16 mouse cellular contexts compared by ENCODE assay signal in the genomic region with DNA sequence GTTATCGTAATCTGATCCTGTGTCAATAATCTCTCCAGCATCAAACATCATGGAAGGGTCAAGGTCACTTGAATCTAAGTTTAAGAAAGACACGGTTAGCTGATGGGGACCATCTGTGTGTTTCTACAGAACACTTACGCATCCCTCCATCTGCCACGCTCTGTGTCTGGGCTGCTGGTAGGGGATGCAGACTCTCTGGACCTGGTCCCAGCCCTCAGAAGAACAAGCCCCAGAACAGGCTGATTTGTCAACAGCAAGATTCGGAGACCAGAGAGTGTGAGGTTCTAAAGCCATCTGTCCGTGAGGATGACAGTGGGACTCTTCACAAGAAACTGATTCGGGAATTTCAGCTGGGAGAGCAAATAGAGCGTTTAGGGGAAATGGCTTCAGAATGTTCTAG.
DNase-seq lines count a peak whose midpoint lies in the region; ATAC-seq and TF ChIP-seq lines count a peak whose summit lies in the region.
"Had no signal": no experiment of that assay in that cellular context is flagged by ENCODE, and none has a peak within 500 bp of the region (broad histone marks: within the 10 kb centered on the region; RNA-seq: fewer than 3 reads in every experiment).

No protein-coding gene starts in this region.

- H3K27me3 ChIP-seq in midbrain, embryonic 13.5 days = no peaks in the 10 kb centered on the region
- H3K27me3 ChIP-seq: embryonic facial prominence, embryonic 13.5 days; forebrain, embryonic 12.5 days had no signal

- no peak for TF ChIP-seq CTCF in left cerebral cortex, adult 2 months (IDR thresholded peaks at IDR 0.05)

- H3K4me3 ChIP-seq in left cerebral cortex, adult 2 months = no peak overlapping the region
- H3K4me3 ChIP-seq in midbrain, embryonic 13.5 days (replicated peaks) = no peak overlapping the region
- H3K4me3 ChIP-seq: embryonic facial prominence, embryonic 13.5 days; forebrain, embryonic 12.5 days; heart, adult 2 months; heart, embryonic 12.5 days; hindbrain, embryonic 10.5 days had no signal

- H3K9me3 ChIP-seq in midbrain, embryonic 13.5 days = no peaks in the 10 kb centered on the region
- H3K9me3 ChIP-seq: embryonic facial prominence, embryonic 13.5 days; forebrain, embryonic 12.5 days; heart, embryonic 12.5 days; hindbrain, embryonic 10.5 days had no signal

- no peak overlapping the region for H3K27ac ChIP-seq in left cerebral cortex, adult 2 months
- H3K27ac ChIP-seq in midbrain, embryonic 13.5 days = no peak overlapping the region
- H3K27ac ChIP-seq: embryonic facial prominence, embryonic 13.5 days; forebrain, embryonic 12.5 days; heart, adult 2 months; hindbrain, embryonic 10.5 days; hindbrain, embryonic 14.5 days had no signal

- no peak overlapping the region for H3K9ac ChIP-seq in midbrain, embryonic 13.5 days (replicated peaks)
- H3K9ac ChIP-seq: embryonic facial prominence, embryonic 13.5 days; forebrain, embryonic 12.5 days; heart, embryonic 12.5 days; hindbrain, embryonic 14.5 days had no signal

- H3K4me2 ChIP-seq in midbrain, embryonic 13.5 days (replicated peaks) = no peak overlapping the region
- H3K4me2 ChIP-seq: embryonic facial prominence, embryonic 13.5 days; forebrain, embryonic 12.5 days; heart, embryonic 12.5 days; hindbrain, embryonic 14.5 days had no signal

- DNase-seq in cerebellum, postnatal 14 days = peak; percentile 64 to 68
- DNase-seq in layer of hippocampus, adult 11-12 months (ENCODE audit: low spot score) = peak; percentile 42
- no peak for DNase-seq in layer of hippocampus, postnatal 36 days
- DNase-seq in left cerebral cortex, postnatal 4 days = peak; percentile 15
- no peak for DNase-seq in left cerebral cortex, adult 2 months (ENCODE audit: extremely low spot score in 1 of 2, low spot score in 2 of 2)
- DNase-seq in brain, adult 2 months (ENCODE audit: low read depth, low spot score) = peak; percentile 71
- DNase-seq: adrenal gland, postnatal 10 days; gastrocnemius, postnatal 10 days; heart, adult 2 months had no signal

- WGBS in midbrain, embryonic 13.5 days = 91% methylated on average over 8 of the region's 8 CpGs

- no peak for ATAC-seq in cerebellum, adult (ENCODE audit: insufficient number of reproducible peaks, low FRiP score, low TSS enrichment)
- ATAC-seq in midbrain, embryonic 13.5 days = no peak

- H3K4me1 ChIP-seq in midbrain, embryonic 13.5 days (replicated peaks) = no peaks in the 10 kb centered on the region
- H3K4me1 ChIP-seq: embryonic facial prominence, embryonic 13.5 days; forebrain, embryonic 12.5 days; hindbrain, embryonic 10.5 days had no signal

- intact Hi-C loops in left cerebral cortex, postnatal 4 days (cut with DNase I) = no loop called here
- intact Hi-C loops in left cerebral cortex, adult 2 months (cut with DNase I) = no loop called here

- H3K36me3 ChIP-seq in midbrain, embryonic 13.5 days = no peaks in the 10 kb centered on the region
- H3K36me3 ChIP-seq: embryonic facial prominence, embryonic 13.5 days; forebrain, embryonic 12.5 days; heart, embryonic 12.5 days; hindbrain, embryonic 10.5 days had no signal

Comparison
In these comparisons a context has a peak if more than half of its experiments do, and no peak if none do; other contexts are left out.
1. DNase-seq: peak in cerebellum, postnatal 14 days (2 of 2), layer of hippocampus, adult 11-12 months (single experiment), left cerebral cortex, postnatal 4 days (single experiment) and brain, adult 2 months (single experiment); none in layer of hippocampus, postnatal 36 days (0 of 2) and left cerebral cortex, adult 2 months (0 of 2).